Mouse (Mus musculus): ENCODE results near the gene Cirbp. TPM values are rescaled to one million over a fixed set of nuclear protein-coding genes. Genes with fewer than 3 reads are reported as not detected.

Cirbp gene
- total RNA-seq, 2 experiments from 2014 or later: 60.7 to 76.4 TPM

GRCm38 (mm10) chr10:80137626-80138552, 27.9 kb upstream of the Cirbp start:
- peak in 1 of 2 experiments; percentile 67 for DNase-seq (ENCODE audit: low spot score in 2 of 2)

DNA sequence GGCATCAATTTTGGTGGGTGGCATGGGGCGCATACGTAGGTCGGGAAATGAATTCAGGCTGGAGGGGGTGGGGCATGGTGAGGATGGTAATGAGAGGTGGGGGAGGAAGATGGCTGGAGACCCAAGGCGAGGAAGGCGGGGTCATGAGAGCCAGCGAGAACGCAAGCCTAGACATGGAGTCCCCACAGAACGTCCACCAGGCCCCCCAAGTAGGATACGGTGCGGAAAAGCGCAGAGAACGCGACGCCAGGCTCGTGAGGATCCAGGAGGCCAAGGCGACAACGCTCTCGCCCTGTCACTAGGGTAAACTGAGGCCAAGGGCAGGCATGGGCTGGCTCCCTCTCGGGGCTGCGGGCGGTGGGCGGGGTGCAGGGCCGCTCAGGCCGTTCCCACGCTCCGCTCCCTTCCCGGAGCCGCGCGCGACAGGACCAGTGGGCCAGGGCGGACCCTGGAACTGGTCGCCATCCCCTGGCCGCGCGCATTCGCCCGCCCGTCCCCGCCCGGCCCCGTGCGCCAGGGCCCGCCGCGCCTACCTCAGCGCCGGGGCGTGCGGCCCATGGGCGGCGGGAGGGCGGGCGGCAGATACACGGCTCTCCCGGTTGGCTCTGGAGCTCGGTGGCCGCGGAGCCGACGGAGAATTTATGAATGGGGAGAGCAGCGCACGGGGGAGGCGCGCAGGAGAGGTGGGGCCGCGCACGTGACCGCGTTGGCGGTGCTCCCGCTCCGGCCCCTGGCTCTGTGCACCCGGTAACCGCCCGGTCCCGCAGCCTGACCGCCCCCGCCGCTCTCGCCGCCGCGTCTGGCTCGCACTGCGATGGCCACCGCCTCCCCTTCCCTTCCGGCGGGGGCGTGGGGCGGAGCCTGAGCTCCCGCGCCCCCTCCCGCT, 27.0 kb upstream of the Cirbp start, which contains the start of gene Atp5d:
Atp5d (plus strand) TSS at position 80 of the 886 bp plus-strand sequence.
- DNase-seq (ENCODE audit: low spot score in 2 of 2): peak; percentile 67 to 76

DNA sequence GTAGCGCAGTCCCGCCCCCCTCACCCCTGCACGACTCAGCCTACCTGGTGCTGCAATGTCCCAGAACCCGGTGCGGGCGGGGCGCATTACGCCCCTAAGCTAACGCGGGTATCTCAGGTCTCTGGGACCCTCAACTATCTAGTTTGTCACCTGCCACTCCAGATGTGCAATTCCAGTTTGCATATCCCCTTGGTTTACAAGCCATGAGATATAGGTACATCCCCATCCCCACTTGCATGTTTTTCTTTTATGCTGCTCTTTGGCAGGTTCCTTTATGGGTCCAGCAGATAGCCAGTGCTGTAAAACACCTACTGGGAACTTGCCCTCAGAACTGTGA, 26.4 kb upstream of the Cirbp start:
- DNase-seq (ENCODE audit: low spot score in 2 of 2): no peak

- DNase-seq (ENCODE audit: low spot score in 2 of 2): no peak
These were observed 25.7 kb upstream of the Cirbp start for GRCm38 (mm10) chr10:80139975-80140665.

- DNase-seq (ENCODE audit: low spot score in 2 of 2): no peak
These were observed 25.1 kb upstream of the Cirbp start, which contains the start of gene Cbarp for GRCm38 (mm10) chr10:80140666-80141035. Gene Cbarp (minus strand): TSS chr10:80140835.

GRCm38 (mm10) chr10:80141243-80141642, 24.5 kb upstream of the Cirbp start:
- DNase-seq (ENCODE audit: low spot score in 2 of 2): peak; percentile 97 to 98

DNA sequence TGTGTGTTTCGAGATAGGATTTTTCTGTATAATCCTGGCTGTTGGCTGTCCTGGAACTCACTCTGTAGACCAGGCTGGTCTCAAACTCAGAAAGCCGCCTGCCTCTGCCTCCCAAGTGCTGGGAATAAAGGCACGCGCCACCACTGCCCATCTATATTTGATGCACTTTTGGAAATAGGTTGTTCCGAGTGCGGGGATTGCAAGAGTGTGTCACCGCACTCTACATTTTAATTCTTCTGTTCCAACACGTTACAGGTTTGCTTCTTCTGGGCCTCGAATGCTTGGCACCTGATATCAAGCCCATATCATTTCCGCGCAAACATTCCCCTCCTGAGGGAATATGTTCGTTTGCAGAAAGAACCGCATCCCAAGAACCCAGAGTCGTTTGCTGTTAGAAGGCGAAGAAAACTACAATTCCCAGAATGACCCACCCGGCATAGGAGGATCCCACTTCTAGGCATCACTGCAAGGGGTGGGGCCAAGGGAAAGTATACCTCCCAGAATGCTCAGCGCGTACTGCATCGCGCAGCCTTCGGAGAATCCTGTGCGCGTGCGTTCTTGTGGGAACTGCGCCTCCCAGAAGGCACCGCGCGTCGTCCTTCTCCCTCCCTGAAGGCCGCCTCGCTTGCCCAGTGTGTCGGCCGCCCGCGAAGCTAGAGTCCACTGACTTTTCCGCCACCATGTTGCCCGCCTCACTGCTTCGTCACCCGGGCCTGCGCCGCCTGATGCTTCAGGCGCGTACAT, 23.8 kb upstream of the Cirbp start:
- DNase-seq (ENCODE audit: low spot score in 2 of 2): peak; percentile 92 to 97

DNA sequence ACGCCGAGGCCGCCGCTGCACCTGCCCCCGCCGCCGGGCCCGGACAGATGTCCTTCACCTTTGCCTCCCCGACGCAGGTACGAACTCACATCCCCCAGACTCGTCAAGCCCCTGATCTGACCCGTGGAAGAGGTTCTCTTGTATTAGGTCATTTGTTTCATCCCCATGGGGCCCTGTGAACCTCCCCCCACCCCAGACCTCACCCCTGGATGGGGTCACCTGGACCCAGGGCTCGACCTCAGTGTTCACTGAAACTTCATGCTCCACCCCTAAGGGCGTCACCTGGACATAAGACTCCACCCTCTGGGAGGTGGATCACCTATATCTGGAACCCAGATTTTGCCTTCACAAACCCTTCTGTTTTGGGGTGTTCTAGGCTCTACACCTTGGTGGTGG, 23.3 kb upstream of the Cirbp start:
- no peak for DNase-seq (ENCODE audit: low spot score in 2 of 2)

- DNase-seq (ENCODE audit: low spot score in 2 of 2): no peak
These were observed 22.1 kb upstream of the Cirbp start for GRCm38 (mm10) chr10:80143664-80144063.

- DNase-seq (ENCODE audit: low spot score in 2 of 2): no peak
These were observed 21.6 kb upstream of the Cirbp start for GRCm38 (mm10) chr10:80144159-80144558.

GRCm38 (mm10) chr10:80144864-80145838, 20.6 kb upstream of the Cirbp start:
- peak in 1 of 2 experiments; percentile 81 for DNase-seq (ENCODE audit: low spot score in 2 of 2)

DNA sequence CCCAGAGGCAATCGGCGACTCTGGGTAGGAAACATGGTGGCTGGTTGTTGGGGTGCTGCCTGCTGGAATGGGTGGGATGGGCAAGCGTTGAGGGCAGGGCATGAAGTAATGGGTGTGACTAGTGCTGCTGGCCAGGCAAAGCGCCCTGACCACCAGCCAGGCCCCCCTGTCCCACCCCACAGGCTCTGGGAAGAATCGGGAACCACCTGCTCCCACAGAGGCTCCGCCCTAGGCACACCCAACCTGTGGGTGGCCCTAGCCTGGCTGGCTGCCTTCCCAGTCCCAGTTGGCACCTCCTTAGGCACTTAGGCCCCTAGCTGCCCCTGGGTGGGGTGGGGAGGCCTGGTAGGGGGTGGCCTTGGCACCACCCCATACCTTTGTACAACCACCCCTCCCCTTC, 19.9 kb upstream of the Cirbp start:
- DNase-seq (ENCODE audit: low spot score in 2 of 2): no peak

DNA sequence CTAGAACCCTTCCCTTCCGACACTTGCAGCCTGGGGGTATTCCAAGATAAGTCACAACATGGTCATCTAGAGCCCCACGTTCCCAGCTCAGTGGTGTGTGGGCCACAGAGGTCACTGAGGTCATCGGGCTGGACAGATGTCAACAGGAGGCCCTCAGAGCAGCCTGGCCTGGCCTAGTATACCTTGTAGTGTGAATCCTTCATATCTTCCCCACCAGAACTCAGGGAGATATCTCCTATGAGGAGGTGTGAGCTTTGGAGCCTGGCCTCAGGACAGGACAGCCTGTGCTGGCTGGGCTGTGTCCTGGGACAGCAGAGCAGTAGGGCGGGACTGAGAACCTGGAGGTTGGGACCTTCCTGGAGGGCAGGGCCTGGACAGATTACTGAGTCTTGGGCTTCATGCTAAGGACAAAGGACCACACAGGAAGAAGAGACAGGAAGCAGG, 19.2 kb upstream of the Cirbp start:
- no peak for DNase-seq (ENCODE audit: low spot score in 2 of 2)

- DNase-seq (ENCODE audit: low spot score in 2 of 2): no peak
These were observed 18.6 kb upstream of the Cirbp start for GRCm38 (mm10) chr10:80147146-80147718.

DNA sequence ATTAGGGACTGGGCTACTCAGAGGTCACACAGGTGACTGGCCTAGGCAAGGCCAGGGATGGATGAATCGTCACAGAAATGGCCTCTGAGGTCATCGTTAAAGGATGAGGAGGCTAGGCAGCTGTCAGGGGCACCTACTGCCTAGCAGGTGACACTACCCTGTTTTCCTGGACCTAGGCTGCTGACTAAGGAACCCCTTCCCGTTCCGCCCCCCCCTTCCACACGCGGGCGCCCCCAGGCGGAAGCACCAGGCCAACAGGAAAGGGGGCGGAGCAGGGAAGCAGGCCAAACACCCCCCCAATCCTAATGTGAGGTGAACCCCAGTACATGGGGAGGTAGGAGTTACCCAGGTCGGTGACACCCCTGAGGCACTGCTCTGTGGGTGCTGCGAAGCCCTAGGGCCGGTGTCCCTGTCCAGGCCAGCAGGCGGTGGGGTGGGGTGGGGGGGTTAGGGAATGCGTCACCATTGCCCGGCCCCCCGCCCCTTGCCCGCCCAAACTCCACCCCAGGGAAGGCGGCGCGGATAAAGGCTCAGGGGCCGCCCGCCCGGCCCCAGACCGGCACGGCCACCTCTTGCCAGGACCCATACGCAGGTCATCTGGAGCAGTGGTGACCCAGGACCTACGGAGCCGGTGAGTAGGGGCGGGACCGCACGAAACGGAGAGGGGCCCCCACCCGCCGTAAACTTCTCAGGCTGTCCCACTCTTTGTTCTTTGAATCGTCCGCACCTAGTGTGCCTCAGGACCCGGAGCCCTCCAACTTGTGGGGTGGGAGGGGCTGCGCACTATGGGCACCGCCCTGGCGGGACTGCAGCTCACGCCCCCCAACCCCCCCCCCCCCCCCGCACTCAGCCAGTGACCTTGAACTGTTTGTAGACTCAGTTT, 17.8 kb upstream of the Cirbp start, which contains the start of gene Midn:
Midn (plus strand) TSS at position 554 of the 883 bp plus-strand sequence.
- no peak for DNase-seq (ENCODE audit: low spot score in 2 of 2)

DNA sequence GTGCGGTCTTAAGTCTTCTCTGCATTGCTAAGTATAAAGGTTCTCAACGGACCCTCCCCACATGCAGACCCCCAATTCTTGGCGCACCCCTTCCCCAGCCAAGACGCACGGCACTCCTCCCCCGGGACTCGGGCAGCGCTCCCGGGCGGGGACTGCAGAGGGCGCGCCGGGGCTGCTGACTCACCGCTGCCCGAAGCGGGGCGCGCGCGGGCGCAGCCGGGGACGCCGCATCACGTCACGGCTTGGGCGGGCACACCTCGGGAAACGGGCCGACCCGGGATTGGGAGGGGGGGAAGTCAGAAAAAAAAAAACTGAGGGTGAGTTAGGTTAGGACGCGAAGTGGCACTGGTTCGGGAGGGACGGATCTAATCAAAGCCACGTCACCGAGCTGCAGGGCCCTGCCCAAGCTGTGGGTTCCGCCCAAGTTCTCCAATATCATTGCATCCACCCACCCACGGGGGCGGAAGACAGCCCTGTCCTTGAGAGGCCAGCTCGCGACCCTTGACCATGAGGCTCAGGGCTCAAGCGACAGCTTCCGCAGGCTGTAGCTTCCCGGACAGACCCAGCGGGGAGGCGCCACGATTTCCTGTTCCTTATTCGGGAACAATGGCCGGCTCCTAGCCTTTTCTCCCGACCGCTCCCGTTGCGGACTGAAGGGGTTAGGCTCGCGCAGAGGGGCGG, 17.0 kb upstream of the Cirbp start:
- DNase-seq (ENCODE audit: low spot score in 2 of 2): peak; percentile 91 to 95
